Mouse (Mus musculus): ENCODE measurements around the gene Stk19. TPM values are rescaled to one million over a fixed set of nuclear protein-coding genes. Genes with fewer than 3 reads are reported as not detected.
"Not testable (repeated sequence)": the region's sequence is repeated elsewhere in the genome, so short reads cannot be mapped to it uniquely, and the experiment has no call there.

Stk19 gene
- polyA plus RNA-seq, 1 experiment from 2014 or later = 39.8 TPM

DNA sequence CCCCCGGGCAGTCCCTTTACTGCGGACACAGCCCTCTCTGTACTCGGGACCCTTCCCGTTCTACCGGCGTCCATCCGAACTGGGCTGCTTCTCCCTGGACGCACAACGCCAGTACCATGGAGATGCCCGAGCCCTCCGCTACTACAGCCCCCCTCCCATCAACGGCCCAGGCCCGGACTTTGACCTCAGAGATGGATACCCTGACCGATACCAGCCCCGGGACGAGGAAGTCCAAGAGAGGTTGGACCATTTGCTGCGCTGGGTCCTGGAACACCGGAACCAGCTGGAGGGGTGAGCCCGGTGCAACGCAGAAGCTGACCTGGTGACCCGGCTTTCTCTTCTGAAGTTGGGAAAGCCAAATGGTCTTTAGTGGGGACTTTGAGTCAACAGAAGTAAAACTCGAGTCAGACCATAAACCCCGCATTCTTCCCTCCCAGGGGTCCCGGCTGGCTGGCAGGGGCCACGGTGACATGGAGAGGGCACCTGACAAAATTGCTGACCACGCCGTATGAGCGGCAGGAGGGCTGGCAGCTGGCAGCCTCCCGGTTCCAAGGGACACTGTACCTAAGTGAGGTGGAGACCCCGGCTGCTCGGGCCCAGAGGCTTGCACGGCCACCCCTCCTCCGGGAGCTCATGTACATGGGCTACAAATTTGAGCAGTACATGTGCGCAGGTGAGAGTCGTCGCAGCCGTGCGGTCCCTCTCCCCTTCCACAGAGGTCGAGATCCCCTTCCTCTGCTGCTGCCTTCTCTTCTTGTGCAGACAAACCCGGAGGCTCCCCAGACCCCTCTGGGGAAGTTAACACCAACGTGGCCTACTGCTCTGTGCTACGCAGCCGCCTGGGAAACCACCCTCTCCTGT lies 949 bp upstream of the Stk19 start:
- peak; percentile 17; the same call in 1 of the 2 replicates for ATAC-seq (replicated peaks)
- H3K4me3 ChIP-seq = peak overlapping the region; percentile 80
- H3K4me1 ChIP-seq = peaks cover 30% of the 10 kb centered on the region
- H3K27ac ChIP-seq (replicated peaks) = peak overlapping the region; percentile 87
- H3K9me3 ChIP-seq = no peaks in the 10 kb centered on the region
- WGBS = 42% methylated on average over 43 of the region's 43 CpGs
- peak overlapping the region; percentile 87 for H3K4me2 ChIP-seq (replicated peaks)
- H3K9ac ChIP-seq (replicated peaks) = peak overlapping the region; percentile 71
- peaks cover 44% of the 10 kb centered on the region for H3K36me3 ChIP-seq
- H3K27me3 ChIP-seq = no peaks in the 10 kb centered on the region

DNA sequence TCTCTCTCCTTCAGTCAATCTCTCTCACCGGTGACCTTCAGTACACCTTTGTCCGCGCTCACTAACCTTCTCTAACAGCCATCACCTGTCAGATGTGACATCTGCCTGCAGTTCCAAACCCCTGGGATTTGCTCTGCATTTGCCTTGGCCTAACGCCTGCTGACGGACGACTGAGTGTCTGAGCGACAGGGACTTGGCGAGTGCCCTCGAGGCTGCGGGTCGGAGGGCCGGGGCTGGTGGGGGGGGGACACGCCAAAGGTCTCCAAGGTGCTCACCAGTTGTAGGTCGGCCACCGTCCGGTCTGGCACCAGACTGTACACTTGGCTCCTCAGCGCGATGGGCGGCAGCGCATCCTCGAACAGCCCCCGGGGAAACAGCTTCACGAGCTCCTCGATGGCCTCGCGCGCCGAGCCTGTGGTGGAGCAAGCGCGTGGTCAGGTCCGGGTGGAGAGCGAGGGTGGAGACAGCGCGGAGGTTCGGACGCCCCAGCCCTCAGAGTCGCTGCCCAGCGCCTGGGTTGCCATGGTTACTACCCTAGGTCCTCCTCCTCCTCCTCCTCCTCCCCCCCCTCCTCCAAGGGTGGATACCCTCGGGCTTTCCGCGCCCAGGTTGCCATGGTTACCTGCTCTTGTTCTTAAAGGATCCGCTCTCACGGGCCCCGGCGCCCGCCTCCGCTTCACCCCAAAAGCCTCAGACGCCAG lies 440 bp downstream of the Stk19 start:
- H3K9me3 ChIP-seq = no peaks in the 10 kb centered on the region
- peak; percentile 80 for ATAC-seq (replicated peaks)
- peaks cover 37% of the 10 kb centered on the region for H3K36me3 ChIP-seq
- 3% methylated on average over 47 of the region's 48 CpGs for WGBS
- peaks cover 30% of the 10 kb centered on the region for H3K4me1 ChIP-seq
- H3K27ac ChIP-seq (replicated peaks) = peak overlapping the region; percentile 87
- peak overlapping the region; percentile 80 for H3K4me3 ChIP-seq
- peak overlapping the region; percentile 98 for H3K4me2 ChIP-seq (replicated peaks)
- no peaks in the 10 kb centered on the region for H3K27me3 ChIP-seq
- H3K9ac ChIP-seq (replicated peaks) = peak overlapping the region; percentile 71

DNA sequence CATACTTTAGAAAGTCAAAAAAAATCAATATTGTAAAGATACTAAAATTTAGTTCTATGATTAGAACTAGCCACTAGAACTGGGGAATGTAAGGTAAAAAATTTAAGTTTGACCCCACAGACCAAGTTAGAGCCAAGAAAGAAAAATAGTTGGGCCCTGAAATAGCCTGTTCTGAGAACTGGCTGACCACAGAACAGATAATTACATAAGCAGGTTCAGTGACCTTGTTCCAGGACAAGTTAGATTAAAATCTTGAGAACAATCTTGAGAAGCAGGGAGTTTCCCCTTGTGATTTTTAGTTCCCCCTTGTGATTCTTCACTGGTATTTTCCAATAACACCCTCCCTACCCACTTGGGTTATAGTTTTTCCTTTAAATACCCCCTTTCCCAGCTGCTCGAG lies 6.0 kb downstream of the Stk19 start:
- H3K4me1 ChIP-seq; H3K4me3 ChIP-seq; H3K27ac ChIP-seq (replicated peaks); ATAC-seq (replicated peaks); H3K9ac ChIP-seq (replicated peaks); H3K4me2 ChIP-seq (replicated peaks); H3K9me3 ChIP-seq; H3K27me3 ChIP-seq: not testable (repeated sequence)
- peaks cover 56% of the 10 kb centered on the region for H3K36me3 ChIP-seq
- 83% methylated on average over 1 of the region's 1 CpGs for WGBS

DNA sequence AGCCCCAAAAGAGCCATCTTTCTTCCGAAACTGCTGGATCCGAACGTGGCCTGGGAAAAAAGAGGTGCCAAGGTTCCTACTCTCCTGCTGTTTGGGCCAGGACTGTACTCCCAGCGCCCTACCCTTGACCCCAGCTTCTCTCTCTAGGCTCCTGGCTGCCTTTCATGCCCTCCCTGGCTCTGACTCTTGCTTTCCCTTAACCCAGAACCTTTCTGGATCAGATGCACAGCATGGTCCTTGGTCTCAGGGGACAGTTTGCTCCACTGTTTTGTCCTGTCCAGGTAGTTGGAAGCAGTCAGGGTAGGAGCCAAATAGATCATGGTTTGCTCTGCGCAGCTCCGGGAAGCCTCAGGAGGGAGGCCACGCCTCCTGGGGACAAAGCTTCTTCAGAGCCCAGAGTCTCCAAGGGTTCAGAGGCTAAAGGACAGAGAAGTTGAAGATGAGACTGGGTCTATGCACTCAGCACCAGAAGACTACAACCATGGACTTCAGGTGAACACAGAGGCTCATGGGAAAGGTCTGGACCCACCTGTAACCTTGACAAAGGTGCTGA lies 21.9 kb downstream of the Stk19 start:
- no peak overlapping the region for H3K27ac ChIP-seq (replicated peaks)
- H3K27me3 ChIP-seq = no peaks in the 10 kb centered on the region
- H3K9ac ChIP-seq (replicated peaks) = no peak overlapping the region
- H3K4me3 ChIP-seq = no peak overlapping the region
- ATAC-seq (replicated peaks) = no peak
- no peaks in the 10 kb centered on the region for H3K36me3 ChIP-seq
- H3K4me1 ChIP-seq = no peaks in the 10 kb centered on the region
- 84% methylated on average over 7 of the region's 7 CpGs for WGBS
- no peaks in the 10 kb centered on the region for H3K9me3 ChIP-seq
- H3K4me2 ChIP-seq (replicated peaks) = no peak overlapping the region

DNA sequence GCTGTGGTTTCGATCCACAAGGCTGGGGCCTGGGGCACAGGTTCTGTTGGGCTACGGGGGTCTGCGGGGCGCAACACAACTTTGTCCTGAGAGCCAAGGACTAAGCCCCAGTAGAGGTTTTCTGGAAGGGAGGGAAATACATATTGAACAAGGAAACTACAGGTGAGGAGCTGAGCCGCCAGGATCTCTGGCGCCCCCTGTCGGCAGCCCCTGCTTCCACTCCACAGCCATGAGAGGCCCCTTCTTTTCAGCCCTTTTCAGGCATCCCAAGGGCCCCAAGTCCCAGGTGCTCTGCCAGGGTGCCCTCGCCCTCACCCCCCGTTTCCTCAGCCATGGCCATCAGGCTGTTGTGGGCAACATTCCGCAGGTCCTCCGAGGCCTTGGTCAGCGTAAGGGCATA lies 23.0 kb downstream of the Stk19 start:
- not testable (repeated sequence) for H3K36me3 ChIP-seq; H3K9ac ChIP-seq (replicated peaks); H3K9me3 ChIP-seq; H3K4me3 ChIP-seq; H3K4me1 ChIP-seq; H3K4me2 ChIP-seq (replicated peaks); H3K27ac ChIP-seq (replicated peaks); ATAC-seq (replicated peaks); H3K27me3 ChIP-seq
- WGBS = 67% methylated on average over 12 of the region's 12 CpGs

DNA sequence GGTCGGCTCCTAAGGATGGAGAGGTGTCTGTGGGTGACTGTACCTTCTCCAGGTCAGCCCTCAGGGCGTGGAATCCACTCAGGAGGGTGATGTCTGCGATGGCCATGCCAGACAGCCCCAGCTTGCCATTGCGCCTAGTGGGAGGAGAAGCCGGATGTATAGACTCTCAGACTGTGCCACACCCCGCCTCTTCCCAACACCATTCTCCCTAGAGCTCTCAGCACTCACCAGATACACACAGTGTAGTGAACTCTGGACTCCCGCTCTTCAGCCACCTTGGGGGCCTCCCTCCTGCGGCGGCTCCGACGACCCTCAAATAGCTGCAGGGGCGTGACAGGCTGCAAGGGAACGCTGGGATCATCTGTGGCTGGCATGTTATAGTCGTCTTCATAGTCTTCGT lies 25.5 kb downstream of the Stk19 start:
- no peak overlapping the region for H3K4me3 ChIP-seq
- H3K27me3 ChIP-seq = no peaks in the 10 kb centered on the region
- H3K4me2 ChIP-seq (replicated peaks) = no peak overlapping the region
- no peak overlapping the region for H3K27ac ChIP-seq (replicated peaks)
- no peak overlapping the region for H3K9ac ChIP-seq (replicated peaks)
- 80% methylated on average over 15 of the region's 15 CpGs for WGBS
- H3K36me3 ChIP-seq = no peaks in the 10 kb centered on the region
- H3K9me3 ChIP-seq = no peaks in the 10 kb centered on the region
- no peak for ATAC-seq (replicated peaks)
- H3K4me1 ChIP-seq = no peaks in the 10 kb centered on the region

DNA sequence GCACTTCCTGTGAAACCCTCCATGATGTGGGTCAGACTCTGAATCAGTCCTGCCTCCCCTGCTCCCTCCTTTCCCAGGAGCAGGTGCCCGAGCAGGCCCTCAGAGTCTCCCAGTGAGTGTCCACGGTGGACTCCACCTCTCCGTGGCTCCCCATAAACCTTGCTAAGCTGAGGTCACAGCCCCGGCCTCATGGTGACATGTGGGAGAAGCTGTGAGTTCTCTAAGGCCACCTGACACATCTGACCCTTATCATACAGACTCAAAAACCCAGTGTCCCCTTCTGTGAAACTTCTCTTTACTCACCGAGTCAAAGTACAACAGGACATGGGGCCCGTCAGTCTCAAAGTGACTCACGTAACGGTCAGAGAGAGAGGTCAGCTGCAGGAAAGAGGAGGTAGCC lies 25.9 kb downstream of the Stk19 start:
- H3K27me3 ChIP-seq; H3K9me3 ChIP-seq; H3K4me1 ChIP-seq; H3K27ac ChIP-seq (replicated peaks); H3K4me2 ChIP-seq (replicated peaks); ATAC-seq (replicated peaks); H3K4me3 ChIP-seq; H3K9ac ChIP-seq (replicated peaks); H3K36me3 ChIP-seq: not testable (repeated sequence)
- WGBS = 88% methylated on average over 8 of the region's 8 CpGs

DNA sequence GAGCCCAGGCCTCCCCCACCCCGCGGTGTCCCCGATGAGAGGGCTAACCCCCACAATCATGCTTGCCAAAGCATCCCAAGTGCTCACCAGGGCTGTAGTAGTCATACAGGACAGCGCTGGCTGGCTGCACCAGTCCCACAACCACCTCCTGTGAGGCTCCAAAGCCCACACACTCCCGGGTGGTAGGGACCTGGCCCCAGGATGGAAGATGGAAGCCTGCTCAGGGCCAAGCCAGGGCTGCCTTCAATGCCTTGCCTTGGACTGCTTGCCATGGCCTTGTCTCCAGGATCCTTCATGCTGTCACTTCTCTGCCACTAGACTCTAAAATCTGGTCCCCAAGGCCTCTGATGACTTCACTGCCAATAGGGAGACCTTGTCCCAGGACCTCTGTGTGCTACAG lies 26.3 kb downstream of the Stk19 start:
- not testable (repeated sequence) for H3K27ac ChIP-seq (replicated peaks); ATAC-seq (replicated peaks); H3K36me3 ChIP-seq; H3K9ac ChIP-seq (replicated peaks); H3K4me2 ChIP-seq (replicated peaks); H3K27me3 ChIP-seq; H3K4me3 ChIP-seq; H3K4me1 ChIP-seq; H3K9me3 ChIP-seq
- 81% methylated on average over 5 of the region's 5 CpGs for WGBS

DNA sequence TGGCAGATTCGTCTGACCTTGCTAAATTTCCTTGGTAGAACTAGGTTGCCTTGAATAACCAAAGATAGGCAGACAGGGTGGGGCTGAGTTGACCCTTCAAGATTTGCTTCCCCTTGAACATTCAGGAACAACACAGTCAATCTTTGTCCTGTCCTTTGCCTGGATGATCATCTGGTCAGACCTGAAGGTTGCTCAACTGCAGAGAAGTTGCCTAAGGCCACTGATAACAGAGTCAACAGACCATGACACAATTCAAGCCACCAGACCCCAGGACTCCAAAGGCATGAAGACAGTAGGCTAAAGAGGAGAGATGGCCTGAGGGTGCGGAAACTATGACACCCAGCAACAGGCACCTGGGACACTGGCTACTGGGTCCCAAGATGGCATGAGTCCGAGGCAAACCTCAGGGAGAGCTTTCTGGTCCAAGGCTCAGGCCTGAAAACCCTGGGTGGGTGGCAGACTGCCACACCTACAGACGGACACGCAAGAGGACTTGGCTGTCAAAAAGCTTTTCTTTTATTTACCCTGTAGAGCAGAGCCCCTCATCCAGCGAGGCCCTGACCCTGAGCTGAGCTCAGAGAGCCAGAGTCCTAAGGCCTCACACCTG lies 28.0 kb downstream of the Stk19 start:
- 83% methylated on average over 6 of the region's 6 CpGs for WGBS
- no peaks in the 10 kb centered on the region for H3K27me3 ChIP-seq
- H3K4me2 ChIP-seq (replicated peaks) = no peak overlapping the region
- H3K9me3 ChIP-seq = no peaks in the 10 kb centered on the region
- no peak overlapping the region for H3K4me3 ChIP-seq
- ATAC-seq (replicated peaks) = no peak
- H3K9ac ChIP-seq (replicated peaks) = no peak overlapping the region
- H3K27ac ChIP-seq (replicated peaks) = no peak overlapping the region
- H3K4me1 ChIP-seq = no peaks in the 10 kb centered on the region
- H3K36me3 ChIP-seq = no peaks in the 10 kb centered on the region

DNA sequence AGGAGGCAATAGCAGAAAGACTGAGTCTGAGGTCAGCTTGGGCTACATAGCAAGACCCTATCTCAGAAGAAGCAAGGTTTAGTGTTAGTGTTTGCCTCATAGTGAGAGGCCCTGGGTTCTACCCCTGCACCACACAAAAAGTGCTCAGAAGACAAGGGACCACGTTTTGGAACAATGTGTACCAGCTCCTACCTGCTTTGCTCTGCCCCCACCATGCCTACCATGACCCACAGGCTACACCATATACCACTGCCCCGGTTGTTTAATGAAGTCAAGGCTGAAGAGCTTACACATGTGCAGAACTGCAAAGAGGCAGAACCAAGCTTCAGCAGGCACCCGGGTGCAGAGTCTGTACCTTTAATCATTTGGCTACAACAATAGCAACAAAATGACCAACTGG lies 29.6 kb downstream of the Stk19 start:
- H3K27me3 ChIP-seq = no peaks in the 10 kb centered on the region
- no peak for ATAC-seq (replicated peaks)
- 64% methylated on average over 3 of the region's 3 CpGs for WGBS
- no peak overlapping the region for H3K9ac ChIP-seq (replicated peaks)
- H3K4me3 ChIP-seq = no peak overlapping the region
- H3K9me3 ChIP-seq = no peaks in the 10 kb centered on the region
- no peak overlapping the region for H3K4me2 ChIP-seq (replicated peaks)
- no peaks in the 10 kb centered on the region for H3K4me1 ChIP-seq
- no peaks in the 10 kb centered on the region for H3K36me3 ChIP-seq
- no peak overlapping the region for H3K27ac ChIP-seq (replicated peaks)

DNA sequence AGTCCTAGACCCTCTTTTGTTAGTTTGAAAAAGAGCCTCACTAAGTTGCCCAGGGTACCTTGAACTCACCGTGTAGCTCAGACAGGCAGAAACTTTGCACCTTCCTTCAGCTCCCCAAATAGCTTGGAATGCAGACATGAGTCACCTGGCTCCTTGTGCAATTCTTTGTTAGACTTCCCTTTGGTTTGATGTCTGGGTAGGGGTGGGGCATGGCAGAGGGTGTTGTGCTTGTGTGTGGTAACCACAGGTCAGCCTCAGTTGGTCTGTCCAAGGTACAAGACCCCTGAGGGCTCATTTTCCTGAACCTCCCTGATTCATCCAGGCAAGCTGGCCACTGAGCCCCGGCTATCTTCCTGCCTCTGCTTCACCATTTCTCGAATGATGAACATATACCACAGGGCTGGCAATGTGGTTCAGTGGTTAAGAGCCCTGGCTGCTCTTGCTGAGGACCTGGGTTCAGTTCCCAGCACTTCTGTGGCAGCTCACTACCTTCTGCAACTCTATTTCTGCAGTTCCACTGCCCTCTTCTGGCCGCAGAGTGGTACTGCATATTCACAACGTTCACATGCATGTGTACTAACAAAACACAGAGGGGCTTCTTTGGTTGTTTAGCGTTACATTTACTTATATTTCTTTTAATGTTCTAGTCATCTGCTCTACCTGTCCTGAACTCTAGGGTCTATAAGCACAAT lies 31.7 kb downstream of the Stk19 start:
- no peak overlapping the region for H3K9ac ChIP-seq (replicated peaks)
- 67% methylated on average over 6 of the region's 6 CpGs for WGBS
- no peaks in the 10 kb centered on the region for H3K4me1 ChIP-seq
- no peak overlapping the region for H3K4me3 ChIP-seq
- H3K9me3 ChIP-seq = no peaks in the 10 kb centered on the region
- ATAC-seq (replicated peaks) = no peak
- no peaks in the 10 kb centered on the region for H3K36me3 ChIP-seq
- H3K4me2 ChIP-seq (replicated peaks) = no peak overlapping the region
- no peak overlapping the region for H3K27ac ChIP-seq (replicated peaks)
- H3K27me3 ChIP-seq = no peaks in the 10 kb centered on the region

DNA sequence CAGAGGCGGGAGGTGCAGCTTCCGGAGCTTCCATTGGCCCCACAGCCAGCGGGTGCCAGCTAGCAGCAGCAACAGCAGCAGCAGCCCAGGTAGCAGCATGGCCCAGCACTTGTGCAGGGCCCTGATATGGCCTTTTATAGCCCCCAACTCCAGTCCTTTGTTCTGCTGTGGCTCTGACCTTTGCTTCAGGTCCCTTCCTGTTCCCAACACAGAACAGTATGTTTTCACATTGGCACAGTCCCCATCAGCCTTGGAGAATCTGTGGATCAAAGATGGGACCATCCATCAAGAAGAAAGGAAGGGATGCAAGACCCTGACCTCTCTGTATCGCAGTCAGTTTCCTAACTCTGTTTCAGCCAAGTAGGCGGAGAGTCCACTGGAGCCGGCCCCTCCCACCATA lies 32.4 kb downstream of the Stk19 start, which contains the start of gene Cyp21a1:
Gene Cyp21a1, minus strand, starts transcription at position 261 of the 400 bp plus-strand sequence.
- WGBS = 86% methylated on average over 5 of the region's 6 CpGs
- not testable (repeated sequence) for H3K9ac ChIP-seq (replicated peaks); H3K4me3 ChIP-seq; H3K27me3 ChIP-seq; H3K4me2 ChIP-seq (replicated peaks); H3K36me3 ChIP-seq; H3K27ac ChIP-seq (replicated peaks); H3K4me1 ChIP-seq; ATAC-seq (replicated peaks); H3K9me3 ChIP-seq
